Mouse (Mus musculus): ENCODE measurements around the gene Cldn11.

GRCm38 (mm10) chr3:31134246-31134645, 15.5 kb upstream of the Cldn11 start:
- TF ChIP-seq REST (IDR thresholded peaks at IDR 0.05; ENCODE audit: insufficient read depth, insufficient read length) (no peak), POLR2A (IDR thresholded peaks at IDR 0.05; ENCODE audit: insufficient read length, low read depth) (no peak), E2F4 (IDR thresholded peaks at IDR 0.05; ENCODE audit: insufficient read depth) (no peak), USF1 (IDR thresholded peaks at IDR 0.05; ENCODE audit: low read depth) (no peak), TCF12 (IDR thresholded peaks at IDR 0.05; ENCODE audit: insufficient read depth, poor library complexity, severe bottlenecking) (no peak)
